Mouse (Mus musculus): Measurements from ENCODE around the gene Pld2. TPM values are rescaled to one million over a fixed set of nuclear protein-coding genes. Genes with fewer than 3 reads are reported as not detected.

Pld2 gene
- total and polyA plus RNA-seq, 3 experiments, result 8.0 to 12.8 (median 10.9) TPM

Other genes with a start within 250 kb of the Pld2 start
- not detected for gene Alox12e, start 217.4 kb upstream of the Pld2 start, total RNA-seq (2021)
- gene Alox12e, start 217.4 kb upstream of the Pld2 start, polyA plus RNA-seq (2012; rRNA removed), result 0.06 TPM in 1 of 2 replicates, not detected in the other
- gene Alox15, start 188.0 kb upstream of the Pld2 start, total RNA-seq (2021), result 1 to 10 TPM; 2.8 to 6.8 TPM
- gene Alox15, start 188.0 kb upstream of the Pld2 start, polyA plus RNA-seq (2012; rRNA removed), result 1.1 and 2.7 TPM in 2 replicates
- gene Pelp1, start 130.0 kb upstream of the Pld2 start, total RNA-seq (2021), result 10 to 100 TPM; 15.4 to 22.2 TPM
- gene Pelp1, start 130.0 kb upstream of the Pld2 start, polyA plus RNA-seq (2012; rRNA removed), result 25.0 and 39.1 TPM in 2 replicates
- gene Arrb2, start 107.4 kb upstream of the Pld2 start, total RNA-seq (2021), result 10 to 100 TPM; 27.2 to 27.7 TPM
- gene Arrb2, start 107.4 kb upstream of the Pld2 start, polyA plus RNA-seq (2012; rRNA removed), result 24.2 and 26.9 TPM in 2 replicates
- gene Med11, start 88.1 kb upstream of the Pld2 start, total RNA-seq (2021), result 10 to 100 TPM; 20.4 to 21.6 TPM
- gene Med11, start 88.1 kb upstream of the Pld2 start, polyA plus RNA-seq (2012; rRNA removed), result 8.9 TPM in 2 replicates
- 1 to 10 TPM; 1.2 to 1.5 TPM for gene Zmynd15, start 80.6 kb upstream of the Pld2 start, total RNA-seq (2021)
- gene Zmynd15, start 80.6 kb upstream of the Pld2 start, polyA plus RNA-seq (2012; rRNA removed), result 4.6 and 5.3 TPM in 2 replicates
- 10 to 100 TPM in 1 of 2 experiments, 1 to 10 TPM in 1; 9.4 to 14.0 TPM for gene Cxcl16, start 80.1 kb upstream of the Pld2 start, total RNA-seq (2021)
- gene Cxcl16, start 80.1 kb upstream of the Pld2 start, polyA plus RNA-seq (2012; rRNA removed), result 16.2 and 18.7 TPM in 2 replicates
- 1 to 10 TPM in 1 of 2 experiments, under 1 TPM in 1; 0.52 to 1.5 TPM for gene Tm4sf5, start 34.8 kb upstream of the Pld2 start, total RNA-seq (2021)
- gene Tm4sf5, start 34.8 kb upstream of the Pld2 start, polyA plus RNA-seq (2012; rRNA removed), result 0.51 TPM in 1 of 2 replicates, not detected in the other
- gene Vmo1, start 25.4 kb upstream of the Pld2 start, total RNA-seq (2021), result under 1 TPM in 1 of 2 experiments, not detected in 1; 0.45 TPM
- gene Vmo1, start 25.4 kb upstream of the Pld2 start, polyA plus RNA-seq (2012; rRNA removed), result not detected in 2 replicates
- under 1 TPM in 1 of 2 experiments, not detected in 1; 0.23 TPM for gene Gltpd2, start 20.9 kb upstream of the Pld2 start, total RNA-seq (2021)
- 0.22 and 0.31 TPM in 2 replicates for gene Gltpd2, start 20.9 kb upstream of the Pld2 start, polyA plus RNA-seq (2012; rRNA removed)
- 100 to 1,000 TPM; 269 to 295 TPM for gene Psmb6, start 14.7 kb upstream of the Pld2 start, total RNA-seq (2021)
- gene Psmb6, start 14.7 kb upstream of the Pld2 start, polyA plus RNA-seq (2012; rRNA removed), result 227 and 268 TPM in 2 replicates
- gene Gm40193, start 7.1 kb upstream of the Pld2 start, total RNA-seq (2021), result not detected
- gene Gm40193, start 7.1 kb upstream of the Pld2 start, polyA plus RNA-seq (2012; rRNA removed), result not detected in 2 replicates
- 10 to 100 TPM; 44.8 to 46.0 TPM for gene Mink1, start 22.8 kb downstream of the Pld2 start, total RNA-seq (2021)
- 59.1 and 62.8 TPM in 2 replicates for gene Mink1, start 22.8 kb downstream of the Pld2 start, polyA plus RNA-seq (2012; rRNA removed)
- gene 4930544D05Rik, start 75.8 kb downstream of the Pld2 start, total RNA-seq (2021), result not detected
- not detected in 2 replicates for gene 4930544D05Rik, start 75.8 kb downstream of the Pld2 start, polyA plus RNA-seq (2012; rRNA removed)
- gene Chrne, start 79.2 kb downstream of the Pld2 start, total RNA-seq (2021), result not detected
- gene Chrne, start 79.2 kb downstream of the Pld2 start, polyA plus RNA-seq (2012; rRNA removed), result 0.30 TPM in 1 of 2 replicates, not detected in the other
- gene Gp1ba, start 99.1 kb downstream of the Pld2 start, total RNA-seq (2021), result under 1 TPM in 1 of 2 experiments, not detected in 1; 0.12 TPM
- gene Gp1ba, start 99.1 kb downstream of the Pld2 start, polyA plus RNA-seq (2012; rRNA removed), result 0.03 TPM in 1 of 2 replicates, not detected in the other
- gene Rnf167, start 107.2 kb downstream of the Pld2 start, total RNA-seq (2021), result 100 to 1,000 TPM in 1 of 2 experiments, 10 to 100 TPM in 1; 76.9 to 106 TPM
- 91.4 and 101 TPM in 2 replicates for gene Rnf167, start 107.2 kb downstream of the Pld2 start, polyA plus RNA-seq (2012; rRNA removed)
- gene Slc25a11, start 107.4 kb downstream of the Pld2 start, total RNA-seq (2021), result 100 to 1,000 TPM; 124 to 140 TPM
- 118 and 139 TPM in 2 replicates for gene Slc25a11, start 107.4 kb downstream of the Pld2 start, polyA plus RNA-seq (2012; rRNA removed)
- 100 to 1,000 TPM; 833 to 893 TPM for gene Pfn1, start 114.6 kb downstream of the Pld2 start, total RNA-seq (2021)
- 2,948 and 4,143 TPM in 2 replicates for gene Pfn1, start 114.6 kb downstream of the Pld2 start, polyA plus RNA-seq (2012; rRNA removed)
- gene Eno3, start 117.1 kb downstream of the Pld2 start, total RNA-seq (2021), result 10 to 100 TPM; 18.3 to 67.6 TPM
- gene Eno3, start 117.1 kb downstream of the Pld2 start, polyA plus RNA-seq (2012; rRNA removed), result 8.0 and 16.9 TPM in 2 replicates
- gene Spag7, start 129.4 kb downstream of the Pld2 start, total RNA-seq (2021), result 10 to 100 TPM; 83.5 to 85.9 TPM
- gene Spag7, start 129.4 kb downstream of the Pld2 start, polyA plus RNA-seq (2012; rRNA removed), result 12.3 and 16.0 TPM in 2 replicates
- gene Camta2, start 148.0 kb downstream of the Pld2 start, total RNA-seq (2021), result 10 to 100 TPM; 36.8 to 51.7 TPM
- gene Camta2, start 148.0 kb downstream of the Pld2 start, polyA plus RNA-seq (2012; rRNA removed), result 44.8 and 58.4 TPM in 2 replicates
- 10 to 100 TPM in 1 of 2 experiments, 1 to 10 TPM in 1; 8.2 to 15.7 TPM for gene Inca1, start 160.1 kb downstream of the Pld2 start, total RNA-seq (2021)
- 12.9 and 15.8 TPM in 2 replicates for gene Inca1, start 160.1 kb downstream of the Pld2 start, polyA plus RNA-seq (2012; rRNA removed)
- gene Kif1c, start 160.5 kb downstream of the Pld2 start, total RNA-seq (2021), result 100 to 1,000 TPM; 184 to 214 TPM
- 71.5 and 79.5 TPM in 2 replicates for gene Kif1c, start 160.5 kb downstream of the Pld2 start, polyA plus RNA-seq (2012; rRNA removed)
- gene Zfp3, start 224.1 kb downstream of the Pld2 start, total RNA-seq (2021), result 10 to 100 TPM in 1 of 2 experiments, 1 to 10 TPM in 1; 8.0 to 12.6 TPM
- 1.5 and 2.0 TPM in 2 replicates for gene Zfp3, start 224.1 kb downstream of the Pld2 start, polyA plus RNA-seq (2012; rRNA removed)